ENCODE assay signal across 41 mouse cellular contexts in the genomic region with DNA sequence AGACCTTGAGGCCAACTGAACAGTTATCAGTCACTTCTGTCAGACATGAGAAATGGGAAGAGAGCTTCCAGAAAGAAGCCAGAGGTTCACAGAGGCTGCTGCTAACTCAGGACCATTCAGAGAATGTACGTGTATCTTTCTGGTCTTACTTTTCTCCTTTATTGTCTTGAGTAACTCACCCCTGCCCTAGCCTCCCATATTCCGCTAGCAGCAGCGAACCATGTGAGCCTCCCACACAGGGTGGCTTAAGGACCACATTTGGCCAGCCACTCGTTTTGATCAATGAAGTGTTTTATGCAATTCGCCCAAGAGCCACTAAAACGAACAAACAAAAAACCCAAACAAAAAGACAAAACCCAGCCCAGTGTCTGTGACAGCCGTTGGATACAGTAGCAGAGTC. TPM values are rescaled to one million over a fixed set of nuclear protein-coding genes. Genes with fewer than 3 reads are reported as not detected.
"Had no signal": no experiment of that assay in that cellular context is flagged by ENCODE, and none has a peak within 500 bp of the region (broad histone marks: within the 10 kb centered on the region; RNA-seq: fewer than 3 reads in every experiment).

No protein-coding gene starts in this region.

- H3K4me3 ChIP-seq: heart, embryonic 10.5 days; heart, embryonic 12.5 days; hindbrain, embryonic 13.5 days; hindbrain, embryonic 15.5 days; limb, embryonic 13.5 days; limb, embryonic 15.5 days; liver, embryonic 12.5 days had no signal

- H3K9me3 ChIP-seq: heart, embryonic 10.5 days; heart, embryonic 12.5 days; hindbrain, embryonic 13.5 days; hindbrain, embryonic 15.5 days; limb, embryonic 13.5 days; limb, embryonic 15.5 days; liver, embryonic 12.5 days had no signal

- H3K27ac ChIP-seq: heart, embryonic 10.5 days; hindbrain, embryonic 13.5 days; hindbrain, embryonic 15.5 days; hindbrain, postnatal 0 days; limb, embryonic 13.5 days; limb, embryonic 15.5 days; liver, embryonic 12.5 days; liver, embryonic 14.5 days had no signal

- H3K4me2 ChIP-seq: heart, embryonic 12.5 days; hindbrain, embryonic 13.5 days; hindbrain, embryonic 15.5 days; limb, embryonic 13.5 days; limb, embryonic 15.5 days; liver, embryonic 12.5 days had no signal

- DNase-seq: gastrocnemius, postnatal 14 days; gastrocnemius, postnatal 36 days; heart, adult 18-20 months; heart, postnatal 10 days; heart, postnatal 36 days; kidney, adult 11 months; kidney, adult 8-10 months; kidney, postnatal 14 days; kidney, postnatal 36 days; layer of hippocampus, adult 9-11 months; layer of hippocampus, postnatal 36 days; left cerebral cortex, postnatal 4 days had no signal

- ATAC-seq: hindbrain, postnatal 0 days; intestine, embryonic 16.5 days; liver, embryonic 12.5 days had no signal

- H3K9ac ChIP-seq: heart, embryonic 12.5 days; hindbrain, embryonic 13.5 days; hindbrain, embryonic 15.5 days; limb, embryonic 13.5 days; limb, embryonic 15.5 days; liver, embryonic 12.5 days; liver, embryonic 14.5 days had no signal

- H3K4me1 ChIP-seq: hindbrain, embryonic 13.5 days; hindbrain, embryonic 15.5 days; limb, embryonic 13.5 days; limb, embryonic 15.5 days had no signal

- H3K36me3 ChIP-seq: heart, embryonic 10.5 days; heart, embryonic 12.5 days; hindbrain, embryonic 13.5 days; hindbrain, embryonic 15.5 days; limb, embryonic 13.5 days; limb, embryonic 15.5 days; liver, embryonic 12.5 days had no signal

- H3K27me3 ChIP-seq: heart, embryonic 12.5 days; hindbrain, embryonic 13.5 days; hindbrain, embryonic 15.5 days; limb, embryonic 13.5 days; limb, embryonic 15.5 days; liver, embryonic 12.5 days had no signal

RNA-seq across cellular contexts. Expression of a gene that starts 32.4 kb away (rescaled TPM):
- total RNA-seq: gastrocnemius, adult 18-20 months; gastrocnemius, adult 8-10 months; gastrocnemius, postnatal 14 days; gastrocnemius, postnatal 36 days; heart, adult 18-20 months; heart, adult 8-10 months; heart, postnatal 10 days; heart, postnatal 36 days; hematopoietic stem cell, adult 5-6 weeks; hindbrain, postnatal 0 days; layer of hippocampus, adult 18-20 months; layer of hippocampus, adult 8-10 months; layer of hippocampus, postnatal 14 days; layer of hippocampus, postnatal 36 days; left cerebral cortex, adult 18-20 months; left cerebral cortex, adult 8-10 months; left cerebral cortex, postnatal 10 days; left cerebral cortex, postnatal 25 days; left cerebral cortex, postnatal 4 days; liver, adult 2 months had no signal
- polyA plus RNA-seq: heart, embryonic 10.5 days; heart, embryonic 12.5 days; heart, embryonic 14.5 days; heart, embryonic 16.5 days; hindbrain, embryonic 11.5 days; hindbrain, embryonic 13.5 days; hindbrain, embryonic 15.5 days; hindbrain, postnatal 0 days; intestine, embryonic 14.5 days; intestine, embryonic 16.5 days; large intestine, adult 2 months; limb, embryonic 11.5 days; limb, embryonic 13.5 days; limb, embryonic 15.5 days; liver, adult 2 months; liver, embryonic 12.5 days; liver, embryonic 14.5 days; liver, embryonic 16.5 days had no signal
